Mouse (Mus musculus) intestine, embryonic 14.5 days (tissue): ENCODE data around the gene Robo4. TPM values are rescaled to one million over a fixed set of nuclear protein-coding genes. Genes with fewer than 3 reads are reported as not detected.

ENCODE experiments used
- ATAC-seq: fragments of 200-750 bp; cut with Nextera tagmentation; replicated peaks from 2 replicates; pipeline ENCODE4 v1.8.0; 2017; ENCODE audit warnings: low read depth, moderate number of reproducible peaks, moderate TSS enrichment, moderate library complexity; ENCODE audit not compliant: low FRiP score, low TSS enrichment
- DNase-seq: peaks from one replicate; pipeline ENCODE4 v3.0.0-alpha.2; 2018; ENCODE audit warnings: low spot score
- H3K27ac ChIP-seq: fragments of 300-500 bp; sonication (generic); 2 replicates; pipeline ENCODE4 v1.5.1; 2014; ENCODE audit warnings: low read depth, mild to moderate bottlenecking, control low read depth
- H3K27me3 ChIP-seq: fragments of 300-500 bp; sonication (generic); replicated peaks from 2 replicates; pipeline ENCODE4 v1.6.1; 2014; ENCODE audit warnings: low read length, control low read depth; ENCODE audit not compliant: control insufficient read depth, insufficient read depth
- H3K36me3 ChIP-seq: fragments of 300-500 bp; sonication (generic); 2 replicates; pipeline ENCODE4 v1.6.1; 2014; ENCODE audit warnings: low read length, control low read depth; ENCODE audit not compliant: control insufficient read depth, insufficient read depth
- H3K4me1 ChIP-seq: fragments of 300-500 bp; sonication (generic); replicated peaks from 2 replicates; pipeline ENCODE4 v1.6.1; 2014; ENCODE audit warnings: low read length, control low read depth, mixed read lengths; ENCODE audit not compliant: control insufficient read depth, insufficient read depth
- H3K4me2 ChIP-seq: fragments of 300-500 bp; sonication (generic); 2 replicates; pipeline ENCODE4 v1.6.1; 2014; ENCODE audit warnings: low read length
- H3K4me3 ChIP-seq: fragments of 300-500 bp; sonication (generic); 2 replicates; pipeline ENCODE4 v1.5.1; 2014; ENCODE audit warnings: low read depth, low read length, control low read depth, mixed read lengths
- H3K9ac ChIP-seq: fragments of 300-500 bp; sonication (generic); 2 replicates; pipeline ENCODE4 v1.6.1; 2014; ENCODE audit warnings: mild to moderate bottlenecking, low read length
- H3K9me3 ChIP-seq: fragments of 300-500 bp; sonication (generic); 2 replicates; pipeline ENCODE4 v1.6.1; 2016; ENCODE audit warnings: low read length, control low read depth; ENCODE audit not compliant: control insufficient read depth
- WGBS: fragments of 180-500 bp; shearing (Covaris S2); extraction: QIAGEN DNeasy Blood & Tissue Kit; methylation state at CpG from one replicate; pipeline ENCODE4 v1.1.7; 2014; 5-methylcytosine and 5-hydroxymethylcytosine counted together
- polyA plus RNA-seq: library from polyadenylated mRNA; unstranded; fragments of >200 nt; fragmentation: Nextera tagmentation; extraction: Ambion mirVana; gene quantifications from 2 replicates; pipeline ENCODE4 v1.2.1, GENCODE M21; 2014

Gene Robo4
- polyA plus RNA-seq, 1 experiment from 2014 or later: 9.8 TPM

- 66% methylated on average over 2 of the region's 2 CpGs for WGBS
- DNase-seq: no peak
- Histone ChIP-seq H3K4me1 (no peaks in the 10 kb centered on the region), H3K27me3 (peaks cover 9% of the 10 kb centered on the region), H3K36me3 (no peaks in the 10 kb centered on the region), H3K9ac (no peak overlapping the region), H3K4me2 (no peak overlapping the region), H3K27ac (no peak overlapping the region), H3K4me3 (no peak overlapping the region), H3K9me3 (no peaks in the 10 kb centered on the region)
- no peak for ATAC-seq
These were observed 10.8 kb upstream of the Robo4 start for GRCm38 (mm10) chr9:37390891-37391290.

DNA sequence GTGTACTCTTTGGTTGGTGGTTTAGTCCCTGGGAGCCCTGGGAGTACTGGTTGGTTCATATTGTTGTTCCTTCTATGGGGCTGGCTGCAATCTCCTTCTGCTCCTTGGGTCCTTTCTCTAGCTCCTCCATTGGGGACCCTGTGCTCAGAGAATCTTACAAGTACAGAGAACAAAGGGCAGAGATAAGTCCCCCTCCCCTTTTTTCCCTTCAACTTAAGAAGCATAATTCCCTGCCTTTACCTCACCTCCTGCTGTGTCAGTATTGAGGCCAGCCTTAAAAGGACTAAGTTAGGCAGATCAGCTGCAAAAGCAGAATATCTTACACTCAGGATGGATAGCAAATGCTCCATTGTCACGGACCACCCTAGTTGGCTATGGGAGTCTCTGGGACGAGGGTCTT, 9.6 kb upstream of the Robo4 start:
- ATAC-seq (no peak), DNase-seq (no peak)
- Histone ChIP-seq H3K36me3 (no peaks in the 10 kb centered on the region), H3K4me2 (no peak overlapping the region), H3K9ac (no peak overlapping the region), H3K27me3 (no peaks in the 10 kb centered on the region), H3K9me3 (no peaks in the 10 kb centered on the region), H3K4me1 (no peaks in the 10 kb centered on the region), H3K27ac (no peak overlapping the region), H3K4me3 (no peak overlapping the region)
- 77% methylated on average over 2 of the region's 2 CpGs for WGBS

DNA sequence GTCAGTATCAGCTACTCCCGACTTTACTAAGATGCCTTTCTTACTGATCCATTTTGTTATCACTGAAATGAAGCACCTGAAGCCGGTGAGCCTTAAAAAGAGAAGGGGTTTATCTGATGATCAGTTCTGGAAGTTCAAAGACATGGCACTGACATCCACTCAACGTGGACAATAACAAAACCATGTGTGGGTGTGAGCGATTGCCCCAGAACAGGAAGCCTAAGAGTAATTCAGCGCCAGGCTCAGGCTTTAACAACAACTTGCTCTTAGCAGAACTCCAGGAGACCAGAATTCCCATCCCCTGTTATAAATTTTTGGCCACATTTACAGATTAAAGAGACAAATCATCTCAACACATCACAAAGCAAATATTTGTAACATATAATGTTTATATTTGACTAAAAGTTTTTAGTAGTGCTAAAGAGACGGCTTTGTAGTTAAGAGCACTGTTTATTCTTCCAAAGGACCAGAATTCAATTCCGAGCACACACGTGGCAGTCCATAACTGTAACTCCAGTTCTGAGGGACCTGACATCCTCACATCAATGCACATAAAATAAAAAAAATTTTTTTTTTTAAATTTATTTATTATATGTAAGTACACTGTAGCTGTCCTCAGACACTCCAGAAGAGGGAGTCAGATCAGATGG, 8.1 kb upstream of the Robo4 start:
- no peak for DNase-seq
- Histone ChIP-seq H3K4me3 (no peak overlapping the region), H3K4me2 (no peak overlapping the region), H3K9me3 (no peaks in the 10 kb centered on the region), H3K27ac (no peak overlapping the region), H3K27me3 (no peaks in the 10 kb centered on the region), H3K9ac (no peak overlapping the region), H3K36me3 (no peaks in the 10 kb centered on the region), H3K4me1 (no peaks in the 10 kb centered on the region)
- WGBS: 51% methylated on average over 8 of the region's 8 CpGs
- ATAC-seq: no peak

DNA sequence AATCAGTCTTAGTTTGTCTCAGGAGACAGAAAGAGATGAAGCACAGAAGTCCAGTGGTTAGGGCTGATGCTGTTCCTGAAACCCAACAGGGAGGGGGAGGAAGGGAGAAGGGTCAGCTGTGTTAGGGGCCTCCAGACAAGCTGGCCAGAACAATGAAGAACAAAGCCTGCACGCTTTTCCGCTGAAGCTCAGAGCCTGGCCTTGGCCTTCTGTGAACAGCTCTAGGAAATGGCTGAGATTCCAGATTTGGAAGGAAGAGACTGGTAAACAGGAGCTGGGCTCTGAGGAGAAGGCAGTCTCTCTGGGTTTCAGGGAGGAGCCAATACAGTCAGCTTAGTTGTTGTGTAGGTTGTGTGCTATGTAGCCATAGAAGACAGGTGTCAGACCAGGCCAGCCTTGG, 1.1 kb upstream of the Robo4 start:
- H3K4me3 ChIP-seq: no peak overlapping the region
- no peaks in the 10 kb centered on the region for H3K4me1 ChIP-seq
- no peaks in the 10 kb centered on the region for H3K27me3 ChIP-seq
- H3K36me3 ChIP-seq: no peaks in the 10 kb centered on the region
- WGBS: 73% methylated on average over 2 of the region's 2 CpGs
- no peak overlapping the region for H3K4me2 ChIP-seq
- H3K9me3 ChIP-seq: no peaks in the 10 kb centered on the region
- no peak overlapping the region for H3K27ac ChIP-seq
- DNase-seq (no peak), ATAC-seq (no peak)
- H3K9ac ChIP-seq: no peak overlapping the region

DNA sequence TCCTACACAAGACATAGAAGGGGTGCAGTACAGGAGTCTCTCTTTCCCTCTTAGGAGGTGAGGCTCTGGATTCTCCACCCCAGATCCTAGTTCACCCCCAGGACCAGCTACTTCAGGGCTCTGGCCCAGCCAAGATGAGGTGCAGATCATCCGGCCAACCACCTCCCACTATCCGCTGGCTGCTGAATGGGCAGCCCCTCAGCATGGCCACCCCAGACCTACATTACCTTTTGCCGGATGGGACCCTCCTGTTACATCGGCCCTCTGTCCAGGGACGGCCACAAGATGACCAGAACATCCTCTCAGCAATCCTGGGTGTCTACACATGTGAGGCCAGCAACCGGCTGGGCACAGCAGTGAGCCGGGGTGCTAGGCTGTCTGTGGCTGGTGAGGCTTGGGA, 804 bp downstream of the Robo4 start:
- Histone ChIP-seq H3K9me3 (no peaks in the 10 kb centered on the region), H3K4me2 (no peak overlapping the region), H3K4me1 (no peaks in the 10 kb centered on the region), H3K4me3 (peak overlapping the region; percentile 18), H3K9ac (0 out of 2 replicates have a peak overlapping the region, but pooled peaks have one; percentile 7), H3K36me3 (no peaks in the 10 kb centered on the region), H3K27me3 (peaks cover 8% of the 10 kb centered on the region; the same call in 1 of the 2 replicates), H3K27ac (no peak overlapping the region)
- WGBS: 87% methylated on average over 7 of the region's 7 CpGs
- ATAC-seq: no peak
- DNase-seq: no peak

GRCm38 (mm10) chr9:37403011-37403410, 1.3 kb downstream of the Robo4 start:
- Histone ChIP-seq H3K27ac (no peak overlapping the region), H3K4me1 (no peaks in the 10 kb centered on the region), H3K9me3 (no peaks in the 10 kb centered on the region), H3K4me3 (0 out of 2 replicates have a peak overlapping the region, but pooled peaks have one; percentile 18), H3K9ac (no peak overlapping the region), H3K4me2 (no peak overlapping the region), H3K36me3 (no peaks in the 10 kb centered on the region), H3K27me3 (peaks cover 13% of the 10 kb centered on the region; the same call in 1 of the 2 replicates)
- ATAC-seq: no peak
- no peak for DNase-seq
- WGBS: 91% methylated on average over 7 of the region's 7 CpGs

DNA sequence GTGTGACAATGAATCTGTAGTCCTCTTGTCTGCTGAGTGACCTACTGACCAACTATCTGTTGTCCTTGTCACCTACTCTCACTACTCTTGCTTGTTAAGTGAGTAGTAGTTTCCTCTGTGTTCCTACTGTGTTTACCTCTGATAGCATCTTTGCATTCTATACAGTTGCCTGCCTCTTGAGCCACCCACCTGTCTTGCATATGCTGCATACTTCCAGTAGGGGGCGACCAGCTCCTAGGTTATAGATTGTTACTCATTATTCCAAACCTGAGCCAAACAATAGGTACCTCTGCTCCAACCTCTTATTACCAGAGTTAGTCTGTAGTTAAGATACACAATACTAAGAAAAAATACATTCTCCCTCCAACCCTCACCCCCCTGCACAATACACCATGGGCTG, 4.7 kb downstream of the Robo4 start:
- 0 out of 2 replicates have a peak, but pooled peaks have one; percentile 38 for ATAC-seq
- WGBS: 0% methylated on average over 1 of the region's 1 CpGs
- Histone ChIP-seq H3K27ac (no peak overlapping the region), H3K4me1 (no peaks in the 10 kb centered on the region), H3K4me2 (no peak overlapping the region), H3K27me3 (peaks cover 25% of the 10 kb centered on the region), H3K36me3 (no peaks in the 10 kb centered on the region), H3K9ac (no peak overlapping the region), H3K4me3 (no peak overlapping the region), H3K9me3 (no peaks in the 10 kb centered on the region)
- no peak for DNase-seq

- DNase-seq: no peak
- H3K9me3 ChIP-seq: no peaks in the 10 kb centered on the region
- H3K9ac ChIP-seq: no peak overlapping the region
- H3K4me1 ChIP-seq: no peaks in the 10 kb centered on the region
- no peak for ATAC-seq
- no peak overlapping the region for H3K27ac ChIP-seq
- peaks cover 25% of the 10 kb centered on the region for H3K27me3 ChIP-seq
- H3K4me2 ChIP-seq: no peak overlapping the region
- H3K4me3 ChIP-seq: no peak overlapping the region
- no peaks in the 10 kb centered on the region for H3K36me3 ChIP-seq
- 20% methylated on average over 19 of the region's 19 CpGs for WGBS
These were observed 6.3 kb downstream of the Robo4 start for GRCm38 (mm10) chr9:37407850-37408502.
